Mouse (Mus musculus) mouse embryonic stem cell (cell line): ENCODE measurements at regions not wholly inside any gene's neighbourhood (a gene's known extent, or its start where the extent isn't known, plus 50 kb on each side); places are given as distances from the start of the nearest gene placed in this dataset.

Experiments used
- in situ Hi-C, 2 experiments: fragments of 300-500 bp; cut with MboI; formaldehyde crosslinking; loops; 1 replicate in 1 of 2; 3 replicates in 1 of 2; pipeline ENCODE4 v1.14.3; 2019 to 2020; ENCODE audit warnings: low sequenced_read_pairs in 2 of 2, low pct_unique_long_range_greater_than_20kb in 1 of 2, mixed read lengths in 1 of 2; ENCODE audit not compliant: unreplicated experiment in 1 of 2

DNA sequence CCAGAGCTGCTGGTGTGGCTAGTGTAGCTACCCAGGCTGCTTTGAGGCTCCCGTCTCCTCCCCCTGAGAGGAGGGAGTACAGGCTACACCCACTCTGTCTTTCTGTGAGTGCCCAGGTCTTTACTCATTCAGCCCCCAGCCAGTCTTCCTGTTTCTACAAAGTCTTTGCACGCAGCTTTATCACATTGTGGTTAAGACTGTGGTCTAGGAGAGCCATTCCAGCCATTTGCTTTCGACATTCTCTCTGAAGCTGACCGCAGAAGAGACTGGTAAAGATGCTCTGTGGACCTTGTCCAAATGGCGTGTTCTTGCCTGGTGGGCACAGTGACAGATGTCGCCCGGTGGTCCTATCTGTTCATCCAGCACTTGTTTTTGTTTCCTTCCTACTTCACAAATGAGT, 62.0 kb downstream of the Tpra1 start:
- in situ Hi-C loops = no loop called here

DNA sequence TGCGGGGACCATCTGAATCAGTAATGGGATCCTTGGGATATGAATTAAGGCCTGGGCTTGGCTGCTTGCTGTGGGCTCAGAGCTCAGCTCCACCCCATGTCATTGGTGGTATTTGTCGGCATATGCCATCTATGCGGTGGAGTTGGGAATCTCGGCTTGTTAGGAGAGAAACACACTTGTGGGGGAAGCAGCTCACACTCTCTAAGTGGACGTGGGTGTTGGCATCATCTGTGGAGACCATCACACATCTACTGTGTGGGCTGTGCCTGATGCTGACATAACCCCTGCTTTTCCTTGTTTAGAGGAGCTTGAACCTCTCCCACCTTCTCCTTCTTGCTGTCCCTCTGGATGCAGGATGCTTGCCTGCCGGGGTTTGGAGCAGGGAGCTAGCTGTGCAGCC, 62.9 kb downstream of the Tpra1 start:
- in situ Hi-C loops = no loop called here

DNA sequence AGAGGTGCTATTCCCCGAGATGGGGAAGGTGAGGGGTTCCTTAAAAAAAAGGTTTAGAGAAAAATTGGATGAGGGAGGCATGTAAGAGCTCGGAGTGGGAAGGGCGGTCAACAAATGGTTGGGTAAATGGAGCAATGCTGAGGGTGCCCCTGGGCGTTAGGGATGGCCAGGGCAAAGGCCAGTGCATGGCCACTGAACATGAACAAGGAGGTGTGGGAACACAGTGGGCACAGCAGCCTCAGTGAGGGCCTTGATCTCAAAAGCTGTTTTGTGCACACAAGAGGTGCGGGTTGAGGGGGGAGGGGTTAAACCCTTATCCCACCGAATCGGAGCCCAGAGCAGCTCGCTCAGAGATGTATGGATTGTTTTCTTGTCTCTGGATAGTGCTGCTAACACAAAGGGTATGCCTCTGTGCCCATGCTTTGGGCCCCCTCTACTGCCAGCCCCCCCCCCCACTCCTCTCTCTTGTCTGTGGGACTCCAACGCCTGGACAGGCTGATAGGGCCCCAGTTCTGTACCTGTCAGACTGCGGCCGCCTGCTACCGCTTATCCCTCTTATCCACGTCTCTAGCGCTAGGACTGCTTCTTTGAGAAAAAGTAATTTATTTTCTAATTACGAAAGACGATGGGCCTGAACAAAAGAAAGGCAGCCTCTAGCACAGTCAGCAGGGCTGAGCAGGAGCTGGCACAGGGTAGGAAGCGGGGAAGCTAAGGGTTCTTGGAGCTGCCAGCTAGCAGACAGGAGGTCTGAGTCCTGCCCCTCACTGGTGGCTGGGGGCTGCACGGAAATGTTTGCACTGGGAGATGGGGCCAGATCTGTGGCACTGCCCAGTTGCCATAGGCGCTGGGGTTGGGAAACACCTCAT, 63.5 kb downstream of the Tpra1 start:
- in situ Hi-C loops = no loop called here

DNA sequence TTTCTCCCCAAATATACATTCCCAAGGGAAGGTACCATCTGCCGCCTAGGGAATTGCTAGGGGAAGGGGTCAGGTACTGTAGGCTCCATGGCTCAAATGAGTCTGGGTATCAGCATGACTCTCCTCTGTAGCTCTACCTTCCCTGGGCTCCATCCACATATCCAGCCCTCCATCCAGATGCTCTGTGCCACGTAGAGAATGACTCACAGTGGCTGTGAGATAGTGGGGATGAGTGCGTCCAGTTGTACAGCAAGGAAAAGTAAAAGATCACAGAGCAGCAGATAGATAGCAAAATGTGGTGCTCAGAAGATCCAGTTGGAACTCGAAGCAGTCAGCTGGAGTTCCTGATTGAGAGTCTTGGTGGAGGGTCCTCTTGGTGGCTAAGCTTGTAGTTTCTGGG, 64.5 kb downstream of the Tpra1 start:
- in situ Hi-C loops = no loop called here

DNA sequence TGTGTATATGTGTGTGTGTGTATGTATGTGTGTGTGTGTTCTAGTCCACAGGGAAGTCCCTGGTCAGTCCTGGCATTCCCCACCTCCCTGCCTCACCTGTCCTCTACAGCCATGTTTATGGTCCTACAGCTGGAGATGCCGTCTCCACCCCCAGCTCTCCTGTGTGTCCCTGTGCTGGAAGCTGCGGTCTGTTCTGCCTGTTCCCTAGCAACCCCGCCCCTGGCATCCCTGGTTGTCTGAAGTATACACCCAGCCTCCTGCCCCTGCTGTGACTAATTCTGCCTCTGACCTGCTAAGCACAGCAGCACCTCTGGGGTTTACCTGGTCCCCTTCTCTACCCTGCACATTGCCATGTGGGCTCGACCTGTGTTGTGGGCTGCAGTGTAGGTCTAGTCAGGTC, 66.8 kb downstream of the Tpra1 start:
- in situ Hi-C loops = no loop called here

DNA sequence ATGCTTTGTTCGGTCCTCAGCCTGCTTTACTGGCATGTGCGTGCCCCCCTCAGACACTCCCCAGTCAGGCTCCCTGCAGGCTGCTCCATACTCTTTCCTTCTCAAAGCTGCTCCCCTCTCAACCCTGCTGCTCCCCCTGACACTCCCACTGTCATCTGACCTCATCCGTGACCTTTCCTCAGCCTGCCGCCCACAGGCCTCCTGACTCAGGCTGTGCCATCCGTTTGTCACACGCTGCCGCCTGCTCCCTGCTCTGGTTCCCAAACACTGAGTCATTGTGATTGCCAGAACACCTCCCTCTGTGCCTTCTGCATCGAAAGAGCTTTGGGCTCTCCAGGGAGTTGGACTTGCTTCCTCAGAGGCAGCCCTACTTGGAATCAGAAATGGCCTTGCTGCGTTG, 69.7 kb downstream of the Tpra1 start:
- in situ Hi-C loops = no loop called here

DNA sequence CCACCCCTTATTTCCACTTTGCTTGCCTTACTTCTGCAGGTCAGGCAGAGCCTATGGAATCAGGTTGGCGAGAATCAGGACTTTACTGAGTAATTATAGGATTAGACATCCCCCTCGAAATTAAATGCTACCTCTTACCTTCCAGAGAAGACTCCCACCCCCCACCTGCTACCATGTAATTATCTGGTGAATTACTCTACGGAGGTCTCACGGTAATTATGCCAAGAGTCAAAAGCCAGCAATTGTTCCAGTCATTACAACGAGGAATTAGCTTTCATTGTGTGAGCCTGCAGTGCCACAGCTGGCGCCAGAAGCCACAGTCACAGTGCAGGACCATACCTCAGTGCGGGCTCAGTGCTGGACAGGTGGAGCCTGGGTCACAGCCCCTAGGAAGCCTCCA, 72.4 kb downstream of the Tpra1 start:
- in situ Hi-C loops = no loop called here

DNA sequence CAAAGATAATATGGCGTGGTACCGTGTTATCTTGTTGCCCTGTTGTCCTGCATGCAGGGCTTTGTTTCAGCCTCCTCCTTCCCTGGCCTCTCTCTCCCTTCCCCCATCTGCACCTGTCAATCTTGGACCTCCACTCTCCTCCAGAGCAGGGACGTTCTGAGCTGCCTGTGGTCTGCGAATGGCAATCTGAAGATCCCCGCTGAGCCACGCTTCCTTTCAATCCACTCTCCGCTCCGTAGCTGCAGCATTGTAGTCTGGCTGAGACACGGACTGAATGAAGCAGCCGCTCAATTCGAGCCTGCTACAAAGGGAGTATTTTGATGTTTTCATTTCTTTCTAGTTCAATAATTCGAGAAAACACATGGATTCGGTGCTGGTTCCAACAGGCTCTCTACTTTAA, 74.5 kb downstream of the Tpra1 start:
- in situ Hi-C loops = no loop called here

DNA sequence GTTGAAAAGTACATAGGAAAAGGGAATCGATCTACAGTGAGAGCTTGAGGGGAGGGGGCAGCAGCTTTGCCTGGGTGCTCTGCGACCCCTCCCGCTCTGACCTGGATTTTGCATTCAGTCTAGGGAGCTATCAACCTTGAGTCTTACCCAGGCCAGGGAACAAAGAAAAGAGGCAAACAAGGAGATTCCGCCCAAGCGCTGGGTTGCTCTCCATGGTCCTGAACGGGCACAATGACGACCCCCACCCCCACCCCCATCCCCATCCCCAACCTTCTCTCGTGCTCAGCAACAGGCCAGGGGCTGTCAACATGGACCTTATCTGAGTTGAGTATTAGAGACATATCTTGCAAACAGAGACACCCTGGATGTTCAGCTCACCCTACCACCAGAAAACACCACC, 74.9 kb downstream of the Tpra1 start:
- in situ Hi-C loops = no loop called here

DNA sequence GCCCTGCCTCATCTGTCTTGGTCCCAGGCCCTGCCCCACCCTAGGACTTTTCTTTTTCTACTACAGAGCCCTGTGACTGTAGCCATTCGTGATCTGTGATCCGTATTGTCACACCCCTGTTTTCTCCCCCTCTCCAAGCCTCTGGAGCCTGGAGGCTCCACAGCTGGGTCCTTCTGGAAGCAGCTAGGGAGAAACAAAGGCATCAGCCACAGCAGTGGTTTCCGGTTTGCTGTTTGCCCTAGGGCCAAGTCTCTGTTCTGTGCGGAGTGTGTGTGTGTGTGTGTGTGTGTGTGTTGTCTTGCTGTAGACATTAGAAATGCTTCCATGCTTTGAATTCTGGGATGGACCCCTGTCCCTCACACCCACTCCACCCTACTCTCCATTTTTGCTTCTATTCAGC, 76.9 kb downstream of the Tpra1 start:
- in situ Hi-C loops = no loop called here

DNA sequence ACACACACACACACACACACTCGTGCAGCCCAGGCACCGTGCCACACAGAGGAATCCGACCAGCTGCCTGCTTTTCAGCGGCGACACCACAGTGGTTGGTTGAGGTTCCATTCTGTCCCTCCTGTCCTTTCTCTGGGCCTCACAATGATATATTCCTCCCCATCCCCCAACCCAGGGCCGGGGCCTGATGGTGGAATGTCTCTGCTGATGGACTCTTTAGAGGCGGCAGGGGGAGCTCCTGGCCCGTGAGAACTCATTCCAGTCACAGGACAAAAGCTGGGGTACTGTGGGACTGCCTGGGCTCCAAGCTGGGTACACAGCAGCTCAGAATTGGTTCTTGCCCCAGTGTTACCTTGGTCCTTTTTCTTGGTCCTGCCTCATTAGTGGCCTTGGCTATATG, 78.1 kb downstream of the Tpra1 start:
- in situ Hi-C loops = no loop called here

DNA sequence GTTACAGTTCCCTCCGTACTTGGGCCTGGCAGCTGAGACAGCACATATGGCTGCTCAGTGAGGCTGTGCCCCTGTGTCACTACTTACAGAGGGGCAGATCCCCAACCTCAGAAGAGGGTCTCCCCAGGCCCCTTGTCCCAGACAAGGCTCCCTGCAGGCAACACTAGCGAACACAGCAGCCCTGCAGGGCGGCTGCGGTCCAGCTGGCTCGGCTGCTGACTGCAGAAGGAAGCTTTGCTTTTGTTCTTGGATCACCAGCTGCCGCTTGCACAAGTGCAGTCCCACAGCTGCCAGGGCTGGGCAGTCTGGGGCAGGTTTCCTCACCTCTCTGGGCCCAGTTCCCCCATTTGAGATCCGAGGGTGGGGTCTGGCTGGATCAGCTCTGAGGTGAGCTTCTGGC, 79.5 kb downstream of the Tpra1 start:
- in situ Hi-C loops = no loop called here

DNA sequence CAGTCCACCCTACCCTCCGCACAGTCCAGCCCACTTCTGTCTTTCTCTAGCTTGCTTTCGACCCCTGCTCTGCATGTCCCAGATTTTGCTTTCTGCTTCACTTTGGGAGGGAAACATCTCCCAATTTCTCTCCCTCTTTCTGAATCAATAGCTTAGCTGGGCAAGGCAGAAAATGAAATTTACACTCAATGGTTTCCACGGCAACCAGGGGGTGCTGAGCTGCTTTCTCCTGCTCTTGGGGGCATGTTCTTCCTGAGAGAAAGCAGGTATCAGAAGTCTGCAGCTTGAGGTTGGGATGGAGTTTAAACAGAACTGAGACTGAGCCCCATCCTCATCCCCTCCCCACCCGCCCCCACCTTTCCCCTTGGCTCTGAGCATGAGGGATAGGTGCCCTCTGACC, 82.1 kb downstream of the Tpra1 start:
- in situ Hi-C loops = no loop called here

DNA sequence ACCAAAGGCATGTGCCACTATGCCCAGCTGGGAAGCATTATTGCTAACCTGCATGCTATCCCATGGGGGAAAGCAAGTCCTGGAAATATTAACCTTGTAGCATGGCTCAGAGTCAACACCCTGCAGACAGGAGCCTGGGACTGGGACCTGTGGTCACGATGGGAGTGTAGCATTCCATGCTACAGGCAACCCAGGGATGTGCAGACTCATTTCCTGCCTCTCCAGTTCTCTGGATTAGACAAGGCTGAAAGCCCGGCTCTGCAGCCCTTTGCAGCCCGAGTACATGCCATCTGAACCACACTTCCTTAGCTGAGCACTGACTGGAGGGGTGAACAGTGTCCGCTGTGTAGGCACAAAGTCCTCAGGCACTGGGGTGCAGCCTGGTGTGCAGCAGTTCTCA, 82.8 kb downstream of the Tpra1 start:
- in situ Hi-C loops = no loop called here

DNA sequence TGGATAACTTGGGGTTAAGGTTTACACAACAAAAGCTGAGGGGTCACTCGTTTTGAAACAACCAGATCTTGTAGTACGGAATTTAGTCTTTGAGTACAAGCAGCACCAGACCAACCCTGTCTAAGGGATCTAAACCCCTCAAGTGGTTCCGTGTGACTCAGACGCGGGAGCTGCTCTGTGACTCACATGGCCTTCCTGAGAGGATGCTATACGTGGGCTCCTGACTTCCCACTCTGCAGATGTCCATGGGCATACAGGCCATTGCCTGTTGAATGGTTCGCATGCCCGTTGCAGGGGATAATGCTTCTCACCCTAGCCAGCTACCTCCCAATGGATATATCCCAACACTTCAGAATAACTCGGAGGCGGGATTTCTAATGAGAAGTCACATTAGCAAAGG, 86.5 kb downstream of the Tpra1 start:
- in situ Hi-C loops = no loop called here

DNA sequence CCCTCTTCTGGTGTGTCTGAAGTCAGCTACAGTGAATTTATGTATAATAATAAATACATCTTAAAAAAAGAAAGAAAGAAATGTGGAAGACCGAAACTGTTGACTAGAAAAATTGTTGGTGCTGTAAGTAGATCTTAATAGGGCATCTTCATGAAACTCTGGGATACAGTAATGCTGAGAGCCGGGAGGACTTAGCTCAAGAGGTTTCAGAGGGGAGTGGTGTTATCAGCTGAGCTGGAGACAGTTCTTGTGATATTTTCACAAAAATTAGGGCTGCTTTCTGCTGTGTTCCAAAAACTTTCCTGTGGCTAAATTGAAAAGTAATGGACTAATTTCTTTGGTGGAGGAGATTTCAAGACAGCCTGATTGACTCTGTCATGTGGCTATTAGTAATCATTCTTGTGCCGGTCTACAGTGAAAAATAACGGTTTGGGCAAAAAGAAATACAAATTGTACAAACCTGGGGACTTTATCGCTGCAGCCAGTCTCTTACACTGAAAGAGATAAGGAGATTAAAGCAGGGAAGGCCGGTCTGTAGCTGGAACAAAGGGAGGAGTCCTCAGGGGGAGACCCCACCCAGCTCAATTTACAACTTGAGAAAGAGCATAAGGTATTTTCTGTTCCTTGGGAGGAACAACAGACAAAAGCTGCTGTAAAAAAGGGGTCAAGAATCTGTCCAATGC, 87.7 kb downstream of the Tpra1 start:
- in situ Hi-C loops = no loop called here

DNA sequence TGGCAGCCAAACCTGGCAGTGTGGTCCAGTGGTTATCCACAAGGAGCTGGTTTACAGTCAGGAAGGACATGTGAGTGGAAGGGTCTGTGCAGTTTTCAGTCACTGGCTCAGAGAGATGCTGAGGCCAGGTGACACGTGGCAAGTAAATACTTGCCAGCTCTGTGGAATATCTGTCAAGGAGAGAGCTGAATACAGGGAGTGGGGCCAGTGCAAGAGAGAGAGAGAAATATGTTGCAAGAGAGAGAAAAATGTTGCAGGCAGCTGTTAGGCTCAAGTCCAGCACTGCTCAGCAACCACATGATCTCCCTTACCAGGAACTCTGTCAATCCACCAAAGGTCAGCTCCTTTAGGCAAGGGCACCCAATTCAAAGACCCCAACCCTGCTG, 88.2 kb downstream of the Tpra1 start:
- in situ Hi-C loops = no loop called here

DNA sequence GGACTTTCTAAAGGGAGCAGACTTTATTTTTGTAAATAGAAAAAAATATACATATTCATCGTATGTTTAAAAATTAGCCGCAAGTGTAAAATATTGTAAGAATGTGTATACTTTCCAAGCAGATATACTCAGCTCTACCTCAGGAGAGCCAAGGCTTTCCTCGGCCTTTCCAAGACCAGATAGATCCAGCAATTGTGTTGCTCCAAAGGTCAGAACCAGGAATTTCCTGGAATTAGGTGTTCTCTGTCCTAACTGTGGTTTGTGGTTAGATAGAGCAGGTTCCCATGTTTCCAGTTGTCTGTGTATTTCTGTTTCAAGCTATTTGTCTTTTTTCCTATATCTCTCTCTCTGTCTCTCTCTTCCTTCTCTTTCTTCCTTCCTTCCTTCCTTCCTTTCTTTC, 93.0 kb downstream of the Tpra1 start:
- in situ Hi-C loops = no loop called here

DNA sequence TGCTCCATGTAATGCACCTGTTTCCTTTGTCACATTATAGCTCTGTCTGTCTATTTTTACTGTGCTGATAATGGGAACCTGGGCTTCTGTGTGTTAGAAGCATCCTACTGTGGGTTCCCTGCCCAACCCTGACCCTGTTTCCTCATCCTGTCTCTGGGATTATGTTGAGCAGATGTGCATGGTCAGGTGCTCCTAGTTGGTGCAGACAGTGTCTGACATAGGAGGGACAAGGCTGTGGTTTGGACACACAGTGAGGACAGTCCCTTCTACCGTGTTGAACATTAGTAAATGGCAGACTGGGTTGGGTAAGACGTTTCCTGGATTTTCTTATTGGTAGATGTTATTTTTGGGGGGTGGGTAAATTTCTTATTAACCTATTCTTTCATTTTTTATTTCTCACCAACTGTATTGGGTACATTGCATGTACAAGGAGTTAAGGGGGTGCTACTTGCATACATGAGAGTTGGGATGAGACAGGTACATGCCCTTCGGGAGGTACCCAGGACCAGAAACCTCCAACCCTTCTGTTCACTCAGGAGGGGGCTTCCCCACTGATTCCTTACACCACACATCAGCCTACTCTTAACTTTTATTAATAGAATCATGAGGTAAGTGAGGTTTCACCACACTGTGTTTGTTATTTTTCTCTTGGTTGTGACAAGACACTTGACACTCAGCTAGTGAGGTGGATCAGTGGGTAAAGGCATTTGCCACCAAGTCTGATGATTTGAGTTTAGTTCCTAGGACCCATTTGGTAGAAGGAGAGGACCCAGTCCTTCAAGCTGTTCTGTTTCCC, 97.1 kb downstream of the Tpra1 start:
- in situ Hi-C loops = no loop called here
